Mouse (Mus musculus) G1E-ER4 (cell line): ENCODE measurements around the gene Ankrd7. TPM values are rescaled to one million over a fixed set of nuclear protein-coding genes. Genes with fewer than 3 reads are reported as not detected.

Experiments used
- GATA1 ChIP-seq: IDR thresholded peaks from one replicate; pipeline ENCODE4 v1.8.0; 2012; ENCODE audit warnings: low read length, inconsistent platforms
- polyA plus RNA-seq: library from polyadenylated mRNA; stranded (reverse); fragments of >175 nt; gene quantifications from 2 replicates; pipeline ENCODE4 v1.2.3, GENCODE M21; 2012

The Ankrd7 gene
- not detected in 2 replicates for polyA plus RNA-seq

GRCm38 (mm10) chr6:18866018-18866417 lies at the start of gene Ankrd7:
Gene Ankrd7, plus strand, starts transcription at chr6:18866318.
- no peak for TF ChIP-seq GATA1

DNA sequence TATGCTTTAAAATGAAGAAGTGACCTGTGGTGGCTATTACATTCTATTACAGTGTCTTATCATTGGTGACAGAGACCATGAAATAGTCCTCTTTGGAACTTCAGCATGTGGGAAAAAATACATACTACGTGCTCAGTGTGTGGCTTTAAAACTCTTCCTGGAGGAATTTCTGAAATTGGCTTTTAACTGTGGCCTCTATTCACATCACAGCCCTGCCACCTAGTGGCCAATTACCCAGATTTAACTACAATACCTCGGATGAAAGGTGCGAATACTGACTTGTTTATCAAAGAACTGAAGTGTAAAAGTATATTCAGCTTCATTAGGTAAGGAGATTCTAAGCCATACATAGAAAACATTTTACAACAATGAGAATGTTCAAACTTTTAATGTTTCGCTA lies 46.8 kb upstream of the Ankrd7 start:
- no peak for TF ChIP-seq GATA1

GRCm38 (mm10) chr6:18820246-18820645 lies 45.9 kb upstream of the Ankrd7 start:
- TF ChIP-seq GATA1 = no peak

GRCm38 (mm10) chr6:18822812-18823211 lies 43.3 kb upstream of the Ankrd7 start:
- no peak for TF ChIP-seq GATA1

- TF ChIP-seq GATA1 = no peak
Measured at GRCm38 (mm10) chr6:18832958-18833357, 33.2 kb upstream of the Ankrd7 start.

DNA sequence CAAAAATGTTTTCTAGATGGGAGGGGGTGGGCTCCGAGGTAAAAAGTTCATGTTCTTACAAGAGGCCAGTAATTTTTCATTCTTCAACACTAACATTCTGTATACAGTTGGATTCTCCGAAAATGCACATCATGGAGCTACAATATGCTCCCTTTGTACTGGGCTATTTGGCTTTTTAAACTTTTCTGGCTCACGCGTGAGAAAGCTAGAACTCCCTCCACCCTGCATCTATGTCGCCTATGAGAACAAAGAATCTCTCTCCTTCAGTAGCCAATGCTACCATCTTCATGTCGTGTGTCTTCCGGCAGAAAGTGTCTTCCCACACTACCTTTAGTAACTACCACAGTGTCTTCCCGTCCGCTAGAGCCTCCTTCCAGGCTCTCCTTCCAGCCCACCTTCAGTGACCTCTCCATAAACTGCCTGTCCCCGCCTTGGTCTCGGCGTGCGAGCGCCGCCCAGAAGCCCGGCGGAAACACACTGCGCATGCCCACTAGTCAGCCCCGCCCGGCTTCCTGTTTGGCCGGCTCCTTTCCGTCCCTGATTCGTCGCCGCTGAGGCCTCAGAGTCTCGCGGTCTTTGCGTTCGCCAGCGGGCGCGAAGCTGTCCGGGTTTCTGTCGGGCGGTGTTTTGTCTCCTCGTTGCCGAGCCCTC lies 17.9 kb upstream of the Ankrd7 start, which contains the start of gene Lsm8:
TSS of gene Lsm8 (plus strand) at position 529 of the 651 bp plus-strand sequence.
- no peak for TF ChIP-seq GATA1

DNA sequence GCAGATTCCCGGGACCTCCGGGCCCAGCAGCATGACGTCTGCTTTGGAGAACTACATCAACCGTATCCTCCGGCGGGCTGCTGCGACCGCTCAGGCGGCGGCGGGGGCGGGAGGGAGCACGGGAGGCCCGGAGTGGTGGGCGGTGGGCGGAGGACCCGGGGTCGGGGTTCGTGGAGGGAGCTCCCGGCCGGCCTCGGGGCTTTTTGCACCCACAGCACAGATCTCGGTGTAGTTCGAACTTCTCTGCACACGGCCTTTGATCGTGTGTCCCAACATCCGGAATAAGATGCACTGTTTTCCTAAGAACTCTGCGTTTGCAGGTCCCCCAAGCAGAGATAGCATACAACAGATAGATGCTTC lies 17.4 kb upstream of the Ankrd7 start:
- TF ChIP-seq GATA1 = no peak

GRCm38 (mm10) chr6:18855323-18855722 lies 10.8 kb upstream of the Ankrd7 start:
- no peak for TF ChIP-seq GATA1

DNA sequence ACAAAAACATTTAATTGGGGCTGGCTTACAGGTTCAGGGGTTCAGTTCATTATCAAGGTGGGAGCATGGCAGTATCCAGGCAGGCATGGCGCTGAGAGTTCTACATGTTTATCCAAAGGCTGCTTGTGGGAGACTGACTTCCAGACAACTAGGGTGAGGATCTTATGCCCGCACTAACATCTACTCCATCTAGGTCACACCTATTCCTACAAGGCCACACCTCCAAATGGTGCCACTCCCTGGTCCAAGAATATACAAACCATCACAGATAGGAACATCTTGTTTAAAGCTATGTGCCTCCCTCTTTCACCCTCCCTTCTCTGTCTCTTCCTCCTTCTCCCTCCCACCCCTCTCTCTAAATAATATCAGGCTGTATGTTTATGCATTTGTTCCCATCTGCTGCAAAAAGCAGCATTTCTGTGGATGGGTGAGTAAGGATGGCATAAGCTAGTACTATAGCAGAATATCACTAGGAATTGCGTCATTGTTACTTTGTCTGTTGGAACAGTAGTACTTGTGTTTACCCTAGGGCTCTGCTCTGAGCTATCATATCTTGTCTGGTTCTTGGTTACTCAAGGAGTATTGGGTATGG lies 9.5 kb upstream of the Ankrd7 start:
- TF ChIP-seq GATA1 = no peak

DNA sequence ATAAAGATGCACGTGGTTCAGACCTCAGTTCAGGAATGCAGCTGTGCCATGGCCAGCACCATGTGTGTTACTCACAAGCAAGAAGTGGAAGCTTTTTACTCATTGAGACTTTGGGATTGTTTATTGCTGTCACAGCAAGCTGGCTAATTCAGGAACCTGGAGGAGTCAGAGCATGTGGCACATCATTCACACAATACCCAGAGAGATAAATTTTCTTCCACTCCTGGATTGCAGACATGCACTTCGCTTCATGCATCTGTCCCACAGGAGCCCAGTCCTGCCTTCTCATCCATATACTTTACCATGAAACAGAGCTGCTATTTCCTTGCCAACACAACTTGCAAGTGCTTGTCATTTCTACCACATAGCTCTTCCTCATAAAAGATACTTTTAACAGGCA lies 22.9 kb downstream of the Ankrd7 start:
- TF ChIP-seq GATA1 = no peak

DNA sequence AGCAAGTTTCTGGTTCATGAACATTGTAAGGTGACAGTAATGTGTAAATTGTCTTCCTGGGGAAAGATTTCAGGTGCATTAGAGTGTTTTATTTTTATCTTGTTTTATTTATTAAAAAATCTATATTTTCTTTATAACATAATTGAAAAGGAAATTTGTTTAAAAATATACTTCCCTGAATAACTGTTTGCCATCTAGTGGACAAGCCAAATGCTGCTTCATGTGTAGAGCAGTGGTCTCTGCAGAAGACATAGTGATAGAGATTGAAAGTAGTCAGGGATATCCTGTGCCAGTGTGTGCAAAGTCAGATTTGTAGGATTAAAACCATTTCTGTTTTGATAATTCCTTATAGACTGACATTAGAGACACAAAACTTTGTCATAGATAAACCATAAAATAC lies 28.0 kb downstream of the Ankrd7 start:
- TF ChIP-seq GATA1 = no peak

DNA sequence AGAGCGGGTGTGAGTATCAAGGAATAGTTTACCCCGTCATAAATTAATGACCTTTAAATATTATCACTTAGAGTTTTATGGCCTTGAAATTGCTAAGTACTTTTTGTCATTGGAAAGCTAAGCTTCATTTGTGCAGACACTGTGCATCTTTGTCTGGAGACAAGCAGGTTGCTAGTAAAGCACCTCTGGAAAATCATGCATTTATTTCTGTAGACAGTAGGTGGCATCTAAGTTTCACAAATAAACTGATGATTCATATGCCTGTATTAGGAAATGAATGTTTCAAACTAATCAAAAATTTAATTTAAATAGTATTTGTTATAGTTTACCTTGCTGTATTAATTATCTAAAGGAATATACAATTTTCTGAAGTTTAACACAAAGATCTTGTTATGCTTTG lies 41.1 kb downstream of the Ankrd7 start:
- TF ChIP-seq GATA1 = no peak

- TF ChIP-seq GATA1 = no peak
Measured at GRCm38 (mm10) chr6:18913179-18913578, 47.1 kb downstream of the Ankrd7 start.

DNA sequence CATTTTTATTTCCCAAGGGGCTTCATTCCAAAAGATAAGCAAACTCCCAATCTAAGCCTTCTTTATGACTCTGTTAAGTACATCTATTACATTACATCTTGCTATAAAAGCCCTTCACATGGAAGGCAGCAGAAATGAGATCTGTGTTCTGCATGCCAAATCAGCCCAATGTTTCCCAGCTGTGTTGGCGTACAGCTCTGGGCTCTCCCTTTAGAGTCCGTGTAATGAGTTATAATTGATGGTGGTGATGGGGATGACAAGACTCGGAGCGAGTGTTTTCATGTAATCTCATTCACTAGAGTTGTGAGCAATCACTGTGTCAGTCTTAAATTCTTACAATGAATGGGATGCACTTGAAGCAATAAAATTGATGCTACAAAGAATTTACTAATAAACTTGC lies 49.9 kb downstream of the Ankrd7 start:
- TF ChIP-seq GATA1 = no peak

- TF ChIP-seq GATA1 = no peak
Measured at GRCm38 (mm10) chr6:18916471-18916870, 50.4 kb downstream of the Ankrd7 start.

Other genes with a start within 250 kb of the Ankrd7 start
- 1.7 and 18.2 TPM in 2 replicates for gene Lsm8, start 17.7 kb upstream of the Ankrd7 start, polyA plus RNA-seq